Mouse (Mus musculus) heart, adult 8-10 months (tissue): ENCODE measurements around the gene Aldh6a1. TPM values are rescaled to one million over a fixed set of nuclear protein-coding genes. Genes with fewer than 3 reads are reported as not detected.

Experiments used
- DNase-seq: peaks from one replicate; pipeline ENCODE4 v3.0.0; 2022; ENCODE audit warnings: low spot score
- total RNA-seq, 4 experiments: library from RNA; stranded (reverse); gene quantifications; 2 replicates each; pipeline ENCODE4 v1.2.4; 2022

Gene Aldh6a1
- total RNA-seq, 4 experiments from 2014 or later: 220 to 268 (median 246) TPM

GRCm38 (mm10) chr12:84382369-84382768 lies 68.4 kb downstream of the Aldh6a1 start:
- DNase-seq: no peak

Other genes with a start within 250 kb of the Aldh6a1 start
- 10 to 100 TPM; 13.1 to 17.5 (median 14.5) TPM for gene Elmsan1, start 232.1 kb downstream of the Aldh6a1 start, total RNA-seq
- gene Ptgr2, start 165.8 kb downstream of the Aldh6a1 start, total RNA-seq: 100 to 1,000 TPM; 216 to 264 (median 243) TPM
- 10 to 100 TPM; 18.9 to 20.2 (median 19.5) TPM for gene Zfp410, start 134.2 kb downstream of the Aldh6a1 start, total RNA-seq
- 100 to 1,000 TPM in 2 of 4 experiments, 10 to 100 TPM in 2; 99.6 to 103 (median 101) TPM for gene Coq6, start 89.3 kb downstream of the Aldh6a1 start, total RNA-seq
- gene Fam161b, start 89.2 kb downstream of the Aldh6a1 start, total RNA-seq: 10 to 100 TPM in 3 of 4 experiments, 1 to 10 TPM in 1; 9.8 to 13.2 (median 11.0) TPM
- 100 to 1,000 TPM in 1 of 4 experiments, 10 to 100 TPM in 3; 69.5 to 108 (median 85.9) TPM for gene Entpd5, start 42.0 kb downstream of the Aldh6a1 start, total RNA-seq
- 1 to 10 TPM in 3 of 4 experiments, under 1 TPM in 1; 0.92 to 2.3 (median 1.4) TPM for gene Bbof1, start 41.9 kb downstream of the Aldh6a1 start, total RNA-seq
- 10 to 100 TPM in 2 of 4 experiments, 1 to 10 TPM in 2; 9.4 to 12.7 (median 11.1) TPM for gene Rnf113a2, start 33.8 kb downstream of the Aldh6a1 start, total RNA-seq
- 10 to 100 TPM; 11.2 to 13.4 (median 12.9) TPM for gene Lin52, start 418 bp upstream of the Aldh6a1 start, total RNA-seq
- not detected for gene Vsx2, start 118.8 kb upstream of the Aldh6a1 start, total RNA-seq
- gene Abcd4, start 166.4 kb upstream of the Aldh6a1 start, total RNA-seq: 1 to 10 TPM; 4.8 to 6.5 (median 6.0) TPM
- not detected for gene Vrtn, start 190.0 kb upstream of the Aldh6a1 start, total RNA-seq
- gene Syndig1l, start 247.8 kb upstream of the Aldh6a1 start, total RNA-seq: not detected